Mouse (Mus musculus) CH12.LX (cell line): ENCODE results near the gene Pou3f3. TPM values are rescaled to one million over a fixed set of nuclear protein-coding genes. Genes with fewer than 3 reads are reported as not detected.

Source experiments
- DNase-seq: peaks from one replicate; pipeline ENCODE4 v3.0.0-alpha.2; 2013; ENCODE audit errors: extremely low read depth
- H3K27ac ChIP-seq: 2 replicates; pipeline ENCODE4 v1.5.1; 2012; ENCODE audit warnings: low read depth, mild to moderate bottlenecking, control low read depth, moderate library complexity; ENCODE audit not compliant: insufficient read depth
- H3K27me3 ChIP-seq: replicated peaks from 2 replicates; pipeline ENCODE3; 2012; ENCODE audit warnings: inconsistent platforms
- H3K36me3 ChIP-seq, 2 experiments: replicated peaks in 1 of 2; 2 replicates each; pipeline versions ENCODE3 to v1.6.1; 2012; ENCODE audit warnings: inconsistent platforms in 1 of 2, low read length in 1 of 2, mild to moderate bottlenecking in 1 of 2, mixed read lengths in 1 of 2, moderate library complexity in 1 of 2; ENCODE audit not compliant: control insufficient read depth in 1 of 2, insufficient read depth in 1 of 2
- H3K4me1 ChIP-seq, 2 experiments: 2 replicates each; pipeline ENCODE4 v1.6.1; 2012; ENCODE audit warnings: inconsistent platforms in 1 of 2, moderate library complexity in 1 of 2; ENCODE audit not compliant: insufficient read depth in 2 of 2, control insufficient read depth in 1 of 2
- H3K4me2 ChIP-seq: 2 replicates; pipeline ENCODE4 v1.6.1; 2012; ENCODE audit warnings: low read depth, mild to moderate bottlenecking, control low read depth; ENCODE audit not compliant: poor library complexity, insufficient read depth, severe bottlenecking
- H3K4me3 ChIP-seq, 3 experiments: fragments of 150-350 bp in 1 of 3; sonication (generic) in 1 of 3; replicated peaks in 1 of 3; 2 replicates each; pipeline versions ENCODE3 to v1.5.1; 2011 to 2012; ENCODE audit warnings: low read depth in 2 of 3, low read length in 2 of 3, mild to moderate bottlenecking in 2 of 3, moderate library complexity in 2 of 3, control low read depth in 1 of 3, improper control_type of control experiment in 1 of 3, inconsistent platforms in 1 of 3, mixed read lengths in 1 of 3; ENCODE audit not compliant: poor library complexity in 1 of 3
- H3K79me2 ChIP-seq: replicated peaks from 2 replicates; pipeline ENCODE4 v1.6.1; 2012; ENCODE audit warnings: mild to moderate bottlenecking, moderate library complexity; ENCODE audit not compliant: control insufficient read depth, poor library complexity, insufficient read depth, severe bottlenecking; ENCODE audit errors: extremely low read depth
- H3K9ac ChIP-seq: 2 replicates; pipeline ENCODE4 v1.6.1; 2012; ENCODE audit warnings: low read depth, mild to moderate bottlenecking, control low read depth, moderate library complexity; ENCODE audit not compliant: insufficient read depth
- H3K9me3 ChIP-seq: replicated peaks from 2 replicates; pipeline ENCODE3; 2012; ENCODE audit warnings: low read length, inconsistent platforms, mixed read lengths
- BHLHE40 ChIP-seq: IDR thresholded peaks from 2 replicates; pipeline ENCODE4 v1.6.1; 2011; ENCODE audit warnings: mild to moderate bottlenecking, low read depth, low read length, improper control_type of control experiment
- CHD2 ChIP-seq: IDR thresholded peaks from 2 replicates; pipeline ENCODE4 v1.6.1; 2011; ENCODE audit warnings: low read length, improper control_type of control experiment
- CTCF ChIP-seq, 2 experiments: IDR thresholded peaks in 1 of 2; conservative IDR thresholded peaks in 1 of 2; 2 replicates each; pipeline ENCODE4 v1.5.1; 2011 to 2012; ENCODE audit warnings: low read depth in 2 of 2, low read length in 2 of 2, improper control_type of control experiment in 1 of 2, inconsistent platforms in 1 of 2, mild to moderate bottlenecking in 1 of 2, moderate library complexity in 1 of 2
- E2F4 ChIP-seq: IDR thresholded peaks from 2 replicates; pipeline ENCODE4 v1.6.1; 2011; ENCODE audit warnings: low read depth, low read length, improper control_type of control experiment; ENCODE audit not compliant: insufficient replicate concordance
- ELF1 ChIP-seq: IDR thresholded peaks from 2 replicates; pipeline ENCODE4 v1.6.1; 2014; ENCODE audit warnings: low read depth, mild to moderate bottlenecking, inconsistent platforms, low read length, improper control_type of control experiment
- EP300 ChIP-seq: IDR thresholded peaks from 2 replicates; pipeline ENCODE4 v1.6.1; 2011; ENCODE audit warnings: low read length, improper control_type of control experiment
- ETS1 ChIP-seq: conservative IDR thresholded peaks from 2 replicates; pipeline ENCODE4 v1.6.1; 2012; ENCODE audit warnings: low read depth, mild to moderate bottlenecking, inconsistent platforms, low read length, improper control_type of control experiment, moderate library complexity
- HCFC1 ChIP-seq: IDR thresholded peaks from 2 replicates; pipeline ENCODE4 v1.6.1; 2012; ENCODE audit warnings: low read depth, mild to moderate bottlenecking, inconsistent platforms, low read length, improper control_type of control experiment
- JUN ChIP-seq: IDR thresholded peaks from 2 replicates; pipeline ENCODE4 v1.6.1; 2011; ENCODE audit warnings: low read depth, mild to moderate bottlenecking, low read length, improper control_type of control experiment, moderate library complexity; ENCODE audit not compliant: insufficient read depth
- NRF1 ChIP-seq: IDR thresholded peaks from 2 replicates; pipeline ENCODE4 v1.6.1; 2014; ENCODE audit warnings: low read depth, mild to moderate bottlenecking, inconsistent platforms, low read length, improper control_type of control experiment, moderate library complexity
- POLR2A ChIP-seq: IDR thresholded peaks from 2 replicates; pipeline ENCODE4 v1.6.1; 2011; ENCODE audit warnings: low read depth, mild to moderate bottlenecking, improper control_type of control experiment, low read length
- POLR2AphosphoS2 ChIP-seq: IDR thresholded peaks from 2 replicates; pipeline ENCODE4 v1.6.1; 2011; ENCODE audit warnings: low read depth, low read length, improper control_type of control experiment
- RAD21 ChIP-seq: IDR thresholded peaks from 2 replicates; pipeline ENCODE4 v1.6.1; 2011; ENCODE audit warnings: low read depth, mild to moderate bottlenecking, low read length, improper control_type of control experiment, moderate library complexity
- RCOR1 ChIP-seq: conservative IDR thresholded peaks from 2 replicates; pipeline ENCODE4 v1.6.1; 2012; ENCODE audit warnings: low read depth, mild to moderate bottlenecking, inconsistent platforms, low read length, improper control_type of control experiment
- SMC3 ChIP-seq: IDR thresholded peaks from 2 replicates; pipeline ENCODE4 v1.6.1; 2011; ENCODE audit warnings: low read depth, low read length, improper control_type of control experiment
- TBP ChIP-seq: conservative IDR thresholded peaks from 2 replicates; pipeline ENCODE4 v1.6.1; 2011; ENCODE audit warnings: low read depth, low read length, improper control_type of control experiment
- TCF12 ChIP-seq: IDR thresholded peaks from 2 replicates; pipeline ENCODE4 v1.6.1; 2014; ENCODE audit warnings: low read depth, mild to moderate bottlenecking, inconsistent platforms, low read length, improper control_type of control experiment
- USF1 ChIP-seq: IDR thresholded peaks from 2 replicates; pipeline ENCODE4 v1.6.1; 2014; ENCODE audit warnings: low read depth, mild to moderate bottlenecking, inconsistent platforms, low read length, improper control_type of control experiment
- USF2 ChIP-seq: conservative IDR thresholded peaks from 2 replicates; pipeline ENCODE4 v1.6.1; 2011; ENCODE audit warnings: low read depth, low read length, improper control_type of control experiment
- ZC3H11A ChIP-seq: IDR thresholded peaks from 2 replicates; pipeline ENCODE4 v1.6.1; 2012; ENCODE audit warnings: low read depth, mild to moderate bottlenecking, inconsistent platforms, low read length, improper control_type of control experiment
- ZKSCAN1 ChIP-seq: IDR thresholded peaks from 2 replicates; pipeline ENCODE4 v1.6.1; 2012; ENCODE audit warnings: low read depth, inconsistent platforms, low read length, improper control_type of control experiment, borderline replicate concordance
- ZMIZ1 ChIP-seq: IDR thresholded peaks from 2 replicates; pipeline ENCODE4 v1.6.1; 2012; ENCODE audit warnings: low read depth, mild to moderate bottlenecking, inconsistent platforms, low read length, improper control_type of control experiment
- ZNF384 ChIP-seq: IDR thresholded peaks from 2 replicates; pipeline ENCODE4 v1.6.1; 2012; ENCODE audit warnings: low read depth, low read length, improper control_type of control experiment, inconsistent platforms
- dilution Hi-C: fragments of 300-500 bp; cut with MboI; formaldehyde crosslinking; loops from 2 replicates; pipeline ENCODE4 v1.14.3; 2020; ENCODE audit warnings: low sequenced_read_pairs; ENCODE audit not compliant: extremely low pct_unique_long_range_greater_than_20kb, extremely low pct_ligation_motif_present
- in situ Hi-C: fragments of 300-500 bp; cut with MboI; formaldehyde crosslinking; loops from 3 replicates; pipeline ENCODE4 v1.14.3; 2019; ENCODE audit warnings: low sequenced_read_pairs, low pct_ligation_motif_present, low pct_unique_long_range_greater_than_20kb, mixed read lengths
- polyA plus RNA-seq: library from polyadenylated mRNA; unstranded; fragments of >175 nt; gene quantifications from 2 replicates; pipeline ENCODE4 v1.2.1, GENCODE M21; 2012; ENCODE audit warnings: low read depth; ENCODE audit not compliant: insufficient read length
- total RNA-seq, 2 experiments: library from RNA; depleted of rRNA; stranded (reverse); fragments of 300-350 nt in 1 of 2; fragments of >200 nt in 1 of 2; gene quantifications; 2 replicates each; pipeline ENCODE4 v1.2.3; 2012 to 2014

Pou3f3 gene
- total and polyA plus RNA-seq, 3 experiments, result not detected

- dilution Hi-C loops, result no loop called here
- H3K27me3 ChIP-seq, result peaks cover 12% of the 10 kb centered on the region
- no peaks in the 10 kb centered on the region for H3K36me3 ChIP-seq
- TF ChIP-seq JUN (no peak), RAD21 (peak; percentile 17), CTCF (conservative IDR thresholded peaks at IDR 0.05 in 1 of 2, IDR thresholded peaks at IDR 0.05 in 1 of 2; ENCODE audit: low read depth in 2 of 2, low read length in 2 of 2) (peak in 1 of 2 experiments; percentile 24; a peak in 1 of 4 replicates), RCOR1 (no peak)
- TF ChIP-seq, all 38 proteins: peak for 2
- Histone ChIP-seq H3K79me2 (no peaks in the 10 kb centered on the region), H3K9me3 (peaks cover 15% of the 10 kb centered on the region), H3K4me1 (no peaks in the 10 kb centered on the region), H3K4me3 (peak overlapping the region in 1 of 3 experiments; percentile 19), H3K27ac (no peak overlapping the region), H3K9ac (no peak overlapping the region), H3K4me2 (no peak overlapping the region)
- in situ Hi-C loops, result no loop called here
- peak; percentile 45 for DNase-seq
Observed at GRCm38 (mm10) chr1:42714016-42714931, 18.7 kb downstream of the Pou3f3 start.

DNA sequence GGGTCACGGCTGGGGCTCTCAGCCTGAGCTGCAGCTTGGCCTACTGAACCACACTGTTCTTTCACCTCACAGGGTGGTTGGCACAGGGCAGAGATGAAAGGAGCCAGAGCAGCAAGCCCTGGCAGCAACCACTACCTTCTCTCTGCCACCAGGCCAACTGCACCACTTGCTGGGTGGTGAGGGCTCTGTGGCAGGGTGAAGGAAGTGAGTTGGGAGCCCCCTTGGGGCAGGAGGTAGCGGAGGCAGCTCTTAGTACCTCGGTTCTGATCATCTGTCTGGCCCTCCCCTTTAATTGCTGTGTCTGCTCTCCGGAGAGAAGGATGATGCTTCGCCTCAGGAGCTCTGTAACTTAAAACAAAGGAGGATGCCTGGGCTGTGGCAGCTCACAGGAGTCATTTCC lies 23.0 kb downstream of the Pou3f3 start:
- Histone ChIP-seq H3K79me2 (no peaks in the 10 kb centered on the region), H3K27ac (no peak overlapping the region), H3K4me2 (no peak overlapping the region), H3K4me3 (no peak overlapping the region), H3K27me3 (peaks cover 25% of the 10 kb centered on the region), H3K9me3 (peaks cover 10% of the 10 kb centered on the region), H3K9ac (no peak overlapping the region), H3K4me1 (no peaks in the 10 kb centered on the region), H3K36me3 (no peaks in the 10 kb centered on the region)
- no peak for TF ChIP-seq E2F4
- no peak for TF ChIP-seq POLR2AphosphoS2
- no peak for TF ChIP-seq USF1
- no peak for TF ChIP-seq SMC3
- TF ChIP-seq ZNF384, result no peak
- TF ChIP-seq TCF12, result no peak
- no peak for TF ChIP-seq ETS1
- TF ChIP-seq BHLHE40, result no peak
- TF ChIP-seq CTCF (conservative IDR thresholded peaks at IDR 0.05 in 1 of 2, IDR thresholded peaks at IDR 0.05 in 1 of 2; ENCODE audit: low read depth in 2 of 2, low read length in 2 of 2), result no peak
- no peak for TF ChIP-seq ZMIZ1
- TF ChIP-seq NRF1, result no peak
- TF ChIP-seq EP300, result no peak
- no peak for TF ChIP-seq TBP
- no peak for TF ChIP-seq HCFC1
- no peak for TF ChIP-seq ELF1
- no peak for TF ChIP-seq CHD2
- no peak for TF ChIP-seq ZKSCAN1
- TF ChIP-seq ZC3H11A, result no peak
- no peak for TF ChIP-seq POLR2A
- no peak for TF ChIP-seq USF2
- dilution Hi-C loops, result no loop called here
- in situ Hi-C loops, result no loop called here
- DNase-seq, result no peak
